Mouse (Mus musculus): ENCODE measurements at regions not wholly inside any gene's neighbourhood (a gene's known extent, or its start where the extent isn't known, plus 50 kb on each side); places are given as distances from the start of the nearest gene placed in this dataset.

- DNase-seq (ENCODE audit: low spot score in 2 of 2), result no peak
Observed at GRCm38 (mm10) chr4:8374737-8375489, 136.1 kb upstream of the Car8 start.

- DNase-seq (ENCODE audit: low spot score in 2 of 2), result peak in 1 of 2 experiments; percentile 47
Observed at GRCm38 (mm10) chr4:8374061-8374460, 135.2 kb upstream of the Car8 start.

DNA sequence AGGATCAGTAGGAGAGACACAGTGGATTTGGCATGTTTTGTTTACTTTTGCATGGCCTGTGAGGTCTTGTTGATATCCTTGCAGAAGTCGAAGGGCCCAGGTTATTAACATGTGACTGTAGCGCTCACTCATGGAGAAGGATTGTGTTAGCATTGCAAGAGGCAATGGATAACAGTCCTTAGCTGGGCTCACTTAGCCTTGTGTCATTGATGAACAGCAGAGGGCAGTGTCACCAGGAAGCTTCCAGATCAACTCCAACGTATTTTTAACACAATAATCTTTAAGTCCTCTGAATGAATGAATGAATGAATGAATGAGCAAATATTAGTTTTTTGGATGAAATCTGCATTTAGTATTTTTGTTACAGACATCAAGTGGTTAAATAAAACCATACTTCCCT, 133.2 kb upstream of the Car8 start:
- no peak for DNase-seq (ENCODE audit: low spot score in 2 of 2)

DNA sequence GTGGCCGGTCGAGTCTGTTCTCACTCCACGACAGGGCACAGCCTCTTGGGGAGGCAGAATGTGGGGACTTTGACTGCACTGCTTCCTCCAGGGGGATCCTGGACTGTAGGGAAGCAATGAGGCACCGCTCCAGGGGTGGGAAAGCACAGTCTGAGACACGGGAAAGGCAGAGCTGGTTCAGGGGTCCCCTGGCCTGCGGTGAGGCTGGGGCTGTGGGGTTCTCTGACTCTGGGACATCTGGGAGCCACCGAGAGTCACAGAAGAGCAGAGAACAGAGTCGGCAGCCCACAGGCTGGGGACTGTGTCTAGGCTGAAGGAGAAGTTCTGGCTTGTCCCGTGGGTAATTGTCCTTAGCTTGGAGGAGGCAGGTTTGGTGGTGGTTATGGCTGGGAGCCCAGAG, 131.9 kb upstream of the Car8 start:
- no peak for DNase-seq (ENCODE audit: low spot score in 2 of 2)

DNA sequence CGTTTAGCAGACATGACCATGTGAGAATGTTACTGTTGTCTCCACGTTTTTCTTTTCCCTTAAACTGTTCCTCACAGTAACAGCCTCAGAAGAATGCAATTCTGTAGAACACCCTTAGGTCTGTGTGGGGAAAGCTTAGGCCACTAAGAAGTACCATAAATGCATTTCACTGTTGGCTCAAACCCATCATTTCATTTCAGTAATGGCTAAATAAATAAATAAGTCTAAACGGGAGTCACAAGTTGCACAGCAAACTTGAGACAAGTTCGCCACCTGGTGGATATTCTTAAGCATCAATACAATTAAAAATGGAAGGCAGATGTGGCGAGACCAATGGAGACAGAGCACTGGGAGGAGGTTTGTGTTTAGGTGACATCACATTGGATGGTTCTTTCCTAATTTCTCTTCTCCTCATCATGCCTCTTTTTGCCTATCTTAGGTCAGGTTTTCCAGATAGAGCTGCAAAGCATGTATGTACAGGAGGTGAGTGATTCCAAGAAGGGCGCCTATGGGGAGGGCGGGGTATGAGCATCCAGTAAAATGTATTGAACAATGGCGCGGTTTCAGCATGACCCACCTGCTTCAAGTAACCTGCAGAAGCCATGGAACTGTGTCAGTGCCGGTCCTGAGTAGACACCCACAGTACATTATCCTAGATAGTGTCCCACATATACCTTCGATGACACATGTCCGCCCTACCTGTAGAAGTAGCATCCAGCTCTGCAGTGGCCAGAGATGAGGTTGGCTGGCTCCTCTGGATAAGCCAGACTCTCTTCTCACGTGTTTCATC, 128.8 kb upstream of the Car8 start:
- peak in 1 of 2 experiments; percentile 31 for DNase-seq (ENCODE audit: low spot score in 2 of 2)

- no peak for DNase-seq (ENCODE audit: low spot score in 2 of 2)
Observed at GRCm38 (mm10) chr4:8366978-8367377, 128.1 kb upstream of the Car8 start.

- no peak for DNase-seq (ENCODE audit: low spot score in 2 of 2)
Observed at GRCm38 (mm10) chr4:8362409-8362808, 123.6 kb upstream of the Car8 start.

GRCm38 (mm10) chr4:8361931-8362330, 123.1 kb upstream of the Car8 start:
- DNase-seq (ENCODE audit: low spot score in 2 of 2), result no peak

- no peak for DNase-seq (ENCODE audit: low spot score in 2 of 2)
Observed at GRCm38 (mm10) chr4:8361305-8361704, 122.5 kb upstream of the Car8 start.

DNA sequence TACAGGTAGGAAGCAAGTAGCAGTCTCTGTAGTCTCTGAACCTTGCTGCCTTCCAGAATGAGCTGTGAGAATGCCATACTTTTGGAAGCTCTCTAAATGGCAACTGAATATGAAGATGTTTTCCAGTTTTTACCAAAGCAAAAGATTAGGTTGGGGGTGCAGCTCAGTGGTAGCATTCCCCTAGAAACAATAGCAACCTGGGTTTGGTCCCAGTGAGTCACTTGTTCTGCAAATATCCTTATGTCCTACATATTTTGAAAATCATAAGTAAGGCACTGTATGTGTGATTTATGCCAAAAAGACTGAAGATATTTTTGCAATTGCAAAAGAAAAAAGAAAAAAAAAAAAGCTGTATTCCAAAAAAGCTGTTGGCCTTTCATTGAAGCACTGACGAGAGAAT, 118.6 kb upstream of the Car8 start:
- no peak for DNase-seq (ENCODE audit: low spot score in 2 of 2)

DNA sequence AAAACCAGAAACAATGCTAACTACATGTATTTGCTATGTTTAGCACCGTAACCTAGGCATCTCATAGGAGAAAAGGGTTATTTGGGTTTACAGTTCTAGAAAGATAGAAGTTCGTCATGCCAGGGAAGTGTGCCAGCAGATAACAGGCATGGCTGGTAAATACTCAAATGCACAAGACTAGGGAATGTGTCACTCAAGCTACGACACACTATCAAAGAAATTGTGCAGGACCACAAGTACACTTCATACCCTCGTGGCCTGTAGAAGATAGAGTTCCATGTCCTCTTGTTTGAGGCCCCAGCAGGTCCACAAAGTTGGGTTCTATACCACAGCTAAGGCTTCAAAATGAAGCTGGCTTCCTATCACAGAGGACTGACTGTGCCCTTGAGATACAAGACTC, 103.1 kb upstream of the Car8 start:
- no peak for DNase-seq (ENCODE audit: low spot score in 2 of 2)

DNA sequence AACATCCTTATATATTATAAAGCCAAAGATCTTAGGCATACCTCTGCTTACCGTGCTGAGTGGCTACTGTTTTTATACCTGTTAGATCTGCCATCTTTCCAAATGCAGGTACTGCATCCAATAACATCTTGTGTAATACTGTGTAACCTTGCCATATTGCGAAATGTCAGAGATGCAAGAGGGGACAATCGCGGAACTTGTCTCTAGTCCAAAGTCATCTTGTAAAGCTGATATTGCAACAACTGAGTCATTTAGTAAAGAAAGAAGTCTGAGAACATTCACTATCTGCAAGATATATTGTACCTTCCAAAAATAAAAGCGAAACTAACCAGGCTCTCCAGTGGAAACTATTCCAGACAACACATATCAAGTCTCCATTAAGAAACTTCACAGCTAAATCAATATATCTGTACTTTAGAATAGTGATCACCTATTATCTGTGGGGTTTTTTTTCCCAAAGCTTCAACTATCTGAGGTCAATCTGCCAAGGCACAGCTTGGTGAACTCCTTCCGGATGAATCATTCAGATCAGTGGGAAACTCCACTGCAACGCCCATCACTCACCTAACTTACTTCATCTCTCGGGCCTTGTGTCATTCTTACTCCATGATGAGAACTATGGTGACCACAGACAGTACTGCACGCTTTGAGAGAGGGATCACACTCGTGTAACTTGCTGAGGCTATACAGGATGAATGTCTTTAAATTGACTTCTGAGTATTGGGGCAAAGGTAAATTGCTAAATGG, 70.6 kb upstream of the Car8 start:
- no peak for DNase-seq (ENCODE audit: low spot score in 2 of 2)

GRCm38 (mm10) chr4:8292563-8292962, 53.7 kb upstream of the Car8 start:
- no peak for DNase-seq (ENCODE audit: low spot score in 2 of 2)

DNA sequence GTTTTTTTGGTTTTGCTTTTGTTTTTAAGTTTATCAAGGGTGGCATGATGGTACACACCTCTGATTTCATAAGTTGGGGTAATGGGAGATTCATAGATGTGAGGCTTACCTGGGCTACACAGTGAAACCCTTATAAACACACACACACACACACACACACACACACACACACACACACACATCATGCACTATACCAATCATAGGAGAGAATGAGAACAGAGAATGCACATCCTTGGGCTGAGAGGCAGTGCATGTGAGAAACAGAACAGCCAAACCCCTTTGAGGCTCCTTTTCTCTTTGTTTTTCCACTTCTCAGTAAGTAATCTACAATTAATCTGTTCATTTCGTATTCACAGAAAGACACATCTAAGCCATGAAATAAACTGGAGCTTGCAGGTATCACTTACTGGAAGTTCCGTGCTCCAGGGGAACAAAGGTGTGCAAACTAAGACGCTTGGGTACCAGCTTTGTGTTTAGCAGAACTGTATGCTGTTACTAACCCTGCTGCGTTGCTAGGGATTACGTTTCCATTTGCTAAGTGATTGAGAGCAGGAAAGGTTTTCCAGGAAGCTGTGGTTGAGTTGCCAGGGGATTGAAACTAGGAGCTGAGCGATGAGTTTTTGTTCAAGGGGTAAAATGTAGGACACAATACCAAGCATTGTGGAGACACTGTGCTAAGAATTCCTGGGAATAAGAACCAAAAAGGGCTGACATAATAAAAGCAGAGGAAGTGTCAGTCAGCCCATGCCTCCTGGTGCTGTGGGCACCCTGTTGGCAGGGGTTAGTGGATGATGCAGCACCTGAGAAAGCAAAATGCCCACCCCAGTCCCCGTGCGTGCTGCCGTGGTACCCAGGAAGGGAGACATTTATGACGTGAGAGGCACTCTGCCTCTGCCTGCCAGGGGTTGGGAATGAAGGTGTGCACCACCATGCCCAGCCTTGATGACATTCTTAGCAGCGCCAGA, 53.0 kb upstream of the Car8 start:
- DNase-seq (ENCODE audit: low spot score in 2 of 2), result no peak

- no peak for DNase-seq (ENCODE audit: low spot score in 2 of 2)
Observed at GRCm38 (mm10) chr4:8289901-8290300, 51.1 kb upstream of the Car8 start.

Data from cerebellum, postnatal 4 days (tissue).